8 mouse cellular contexts compared by ENCODE assay signal in the genomic region with DNA sequence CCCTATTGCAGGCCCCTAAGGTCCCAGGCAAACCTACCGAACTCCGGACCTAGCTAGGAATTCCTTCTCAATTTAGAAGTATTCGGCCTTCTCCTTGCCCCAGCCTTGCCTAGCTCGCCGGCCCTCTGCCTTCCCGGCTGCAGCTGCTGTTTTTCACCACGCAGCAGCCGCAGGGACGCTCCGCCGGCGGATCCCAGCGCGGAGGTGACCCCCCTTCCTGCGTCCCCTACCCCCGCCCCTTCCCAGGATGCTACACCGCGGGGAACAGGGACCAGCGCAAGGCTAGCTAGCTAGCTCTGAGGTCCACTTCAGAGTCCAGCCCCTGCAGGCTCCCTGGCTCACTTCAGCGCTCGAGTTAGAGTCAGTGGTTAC. TPM values are rescaled to one million over a fixed set of nuclear protein-coding genes. Genes with fewer than 3 reads are reported as not detected.
DNase-seq lines count a peak whose midpoint lies in the region; ATAC-seq and TF ChIP-seq lines count a peak whose summit lies in the region.

No protein-coding gene starts in this region.

- H3K9me3 ChIP-seq in forebrain, embryonic 16.5 days (ENCODE audit: control insufficient read depth, low read length) = no peaks in the 10 kb centered on the region
- H3K9me3 ChIP-seq in intestine, embryonic 14.5 days (ENCODE audit: control insufficient read depth, low read length) = no peaks in the 10 kb centered on the region
- no peaks in the 10 kb centered on the region for H3K9me3 ChIP-seq in liver, embryonic 15.5 days (replicated peaks)

- peak overlapping the region; percentile 10 for H3ac ChIP-seq in myocyte (ENCODE audit: control insufficient read depth, insufficient read length)

- TF ChIP-seq POLR2A in spleen, adult 2 months (IDR thresholded peaks at IDR 0.05; ENCODE audit: low read depth, low read length) = no peak
- TF ChIP-seq POLR2A in cerebellum, adult 2 months (IDR thresholded peaks at IDR 0.05; ENCODE audit: borderline replicate concordance, insufficient read depth, low read length) = no peak
- TF ChIP-seq POLR2A in myocyte (IDR thresholded peaks at IDR 0.05; ENCODE audit: insufficient read length, low read depth) = no peak

- peak overlapping the region; percentile 62 for H3K9ac ChIP-seq in forebrain, embryonic 16.5 days (replicated peaks; ENCODE audit: low read depth, low read length)
- peak overlapping the region; percentile 55 for H3K9ac ChIP-seq in intestine, embryonic 14.5 days (ENCODE audit: low read length)
- peak overlapping the region; percentile 54 for H3K9ac ChIP-seq in liver, embryonic 15.5 days

- 16% methylated on average over 21 of the region's 21 CpGs for WGBS in spleen, adult 2 months
- 4% methylated on average over 21 of the region's 21 CpGs for WGBS in cerebellum, adult 2 months
- 23% methylated on average over 20 of the region's 21 CpGs for WGBS in forebrain, embryonic 16.5 days
- WGBS in intestine, embryonic 14.5 days = 11% methylated on average over 21 of the region's 21 CpGs
- 9% methylated on average over 21 of the region's 21 CpGs for WGBS in liver, embryonic 15.5 days (ENCODE audit: insufficient replicate concordance)

- peaks cover 15% of the 10 kb centered on the region for H3K79me2 ChIP-seq in myocyte (ENCODE audit: control insufficient read depth, insufficient read depth)

- no peak for TF ChIP-seq CTCF in spleen, adult 2 months (IDR thresholded peaks at IDR 0.05; ENCODE audit: extremely low read depth, insufficient read depth, insufficient read length, insufficient replicate concordance)
- TF ChIP-seq CTCF in cerebellum, adult 2 months (IDR thresholded peaks at IDR 0.05; ENCODE audit: borderline replicate concordance, insufficient read depth, low read depth, low read length) = no peak

- DNase-seq in spleen, adult 2 months (ENCODE audit: low read depth in 1 of 2, low spot score in 2 of 2) = peak in 1 of 2 experiments; percentile 9
- no peak for DNase-seq in spleen, adult 12 weeks (ENCODE audit: low spot score)
- peak in 1 of 2 experiments; percentile 50 for DNase-seq in cerebellum, adult 2 months
- DNase-seq in intestine, embryonic 14.5 days (ENCODE audit: low spot score) = peak; percentile 78
- peak; percentile 58 for DNase-seq in thymus, postnatal 14 days

- no peaks in the 10 kb centered on the region for H3K27me3 ChIP-seq in spleen, adult 2 months (ENCODE audit: control insufficient read depth, insufficient read depth, low read length)
- no peaks in the 10 kb centered on the region for H3K27me3 ChIP-seq in cerebellum, adult 2 months (ENCODE audit: control insufficient read depth, insufficient read depth, low read length)
- H3K27me3 ChIP-seq in forebrain, embryonic 16.5 days (replicated peaks; ENCODE audit: control insufficient read depth, insufficient read depth, low read length) = peaks cover 2% of the 10 kb centered on the region
- H3K27me3 ChIP-seq in intestine, embryonic 14.5 days (replicated peaks; ENCODE audit: control insufficient read depth, insufficient read depth, low read length) = peaks cover 7% of the 10 kb centered on the region
- peaks cover 5% of the 10 kb centered on the region for H3K27me3 ChIP-seq in liver, embryonic 15.5 days
- no peaks in the 10 kb centered on the region for H3K27me3 ChIP-seq in myocyte (ENCODE audit: control insufficient read depth, insufficient read depth, insufficient read length)

- peak overlapping the region; percentile 58 for H3K4me2 ChIP-seq in forebrain, embryonic 16.5 days (ENCODE audit: low read length)
- H3K4me2 ChIP-seq in intestine, embryonic 14.5 days (ENCODE audit: low read length) = peak overlapping the region; percentile 61
- H3K4me2 ChIP-seq in liver, embryonic 15.5 days = peak overlapping the region; percentile 81
- H3K4me2 ChIP-seq in myocyte (ENCODE audit: low read depth) = peak overlapping the region; percentile 88

- H3K4me3 ChIP-seq in spleen, adult 2 months (ENCODE audit: extremely low read depth, insufficient read depth, insufficient read length) = peak overlapping the region; percentile 69
- peak overlapping the region; percentile 62 for H3K4me3 ChIP-seq in cerebellum, adult 2 months (replicated peaks; ENCODE audit: insufficient read depth, low read depth, low read length)
- peak overlapping the region; percentile 43 for H3K4me3 ChIP-seq in forebrain, embryonic 16.5 days (replicated peaks; ENCODE audit: low read length)
- peak overlapping the region; percentile 44 for H3K4me3 ChIP-seq in intestine, embryonic 14.5 days (ENCODE audit: low read depth, low read length)
- H3K4me3 ChIP-seq in liver, embryonic 15.5 days (replicated peaks) = peak overlapping the region; percentile 59
- peak overlapping the region; percentile 81 for H3K4me3 ChIP-seq in myocyte

- peaks cover 18% of the 10 kb centered on the region for H3K36me3 ChIP-seq in spleen, adult 2 months (ENCODE audit: control insufficient read depth, insufficient read depth, low read length)
- no peaks in the 10 kb centered on the region for H3K36me3 ChIP-seq in forebrain, embryonic 16.5 days (ENCODE audit: control insufficient read depth, insufficient read depth)
- H3K36me3 ChIP-seq in intestine, embryonic 14.5 days (ENCODE audit: control insufficient read depth, insufficient read depth, low read length) = no peaks in the 10 kb centered on the region
- no peaks in the 10 kb centered on the region for H3K36me3 ChIP-seq in liver, embryonic 15.5 days (replicated peaks)
- peaks cover 3% of the 10 kb centered on the region for H3K36me3 ChIP-seq in myocyte (ENCODE audit: control insufficient read depth, insufficient read depth)

- peaks cover 7% of the 10 kb centered on the region for H3K4me1 ChIP-seq in spleen, adult 2 months (ENCODE audit: control insufficient read depth, insufficient read depth, insufficient read length)
- H3K4me1 ChIP-seq in cerebellum, adult 2 months (ENCODE audit: control insufficient read depth, insufficient read depth, low read length) = 0 out of 2 replicates have a peak, but pooled peaks cover 6% of the 10 kb centered on the region
- peaks cover 6% of the 10 kb centered on the region; the same call in 1 of the 2 replicates for H3K4me1 ChIP-seq in forebrain, embryonic 16.5 days (replicated peaks; ENCODE audit: control insufficient read depth, insufficient read depth, low read length)
- no peaks in the 10 kb centered on the region for H3K4me1 ChIP-seq in intestine, embryonic 14.5 days (replicated peaks; ENCODE audit: control insufficient read depth, insufficient read depth, low read length)
- peaks cover 36% of the 10 kb centered on the region for H3K4me1 ChIP-seq in liver, embryonic 15.5 days (replicated peaks)

- ATAC-seq in forebrain, embryonic 16.5 days = peak; percentile 90
- ATAC-seq in intestine, embryonic 14.5 days (replicated peaks; ENCODE audit: low FRiP score, low TSS enrichment, low read depth) = peak; percentile 82
- ATAC-seq in liver, embryonic 15.5 days (ENCODE audit: insufficient read depth) = peak; percentile 64

- H3K27ac ChIP-seq in spleen, adult 2 months (ENCODE audit: insufficient read depth, low read length) = peak overlapping the region; percentile 96
- peak overlapping the region; percentile 82 for H3K27ac ChIP-seq in cerebellum, adult 2 months (ENCODE audit: insufficient read depth, low read length)
- H3K27ac ChIP-seq in forebrain, embryonic 16.5 days (ENCODE audit: low read length) = peak overlapping the region; percentile 66
- peak overlapping the region; percentile 83 for H3K27ac ChIP-seq in intestine, embryonic 14.5 days (ENCODE audit: low read depth)
- H3K27ac ChIP-seq in liver, embryonic 15.5 days (replicated peaks) = peak overlapping the region; percentile 65

TF ChIP-seq in myocyte, 11 proteins besides CTCF, POLR2A, EP300 and RAD21:
- TF ChIP-seq POLR2AphosphoS2 (IDR thresholded peaks at IDR 0.05; ENCODE audit: insufficient read length, low read depth) (peak; percentile 41), MYOG (IDR thresholded peaks at IDR 0.05; ENCODE audit: control insufficient read depth in 1 of 3, insufficient read depth in 1 of 3, insufficient read length in 2 of 3, low read depth in 2 of 3) (peak in 1 of 3 experiments; percentile 51), TCF12 (IDR thresholded peaks at IDR 0.05; ENCODE audit: insufficient read depth, poor library complexity, severe bottlenecking) (no peak), REST (IDR thresholded peaks at IDR 0.05; ENCODE audit: insufficient read depth, insufficient read length) (no peak), MYOD1 (IDR thresholded peaks at IDR 0.05; ENCODE audit: control insufficient read depth in 1 of 3, insufficient read length in 2 of 3, low read depth in 2 of 3) (peak in 1 of 3 experiments; percentile 35)

RNA-seq across cellular contexts. Expression of gene Tsc22d3, which starts 58.0 kb away (rescaled TPM):
- 173 and 218 TPM in 2 replicates for polyA plus RNA-seq in spleen, adult 2 months (2012; rRNA removed)
- 155 and 168 TPM in 2 replicates for polyA plus RNA-seq in cerebellum, adult 2 months (2012; rRNA removed)
- polyA plus RNA-seq in forebrain, embryonic 16.5 days (2015; fragmentation: Nextera tagmentation; extraction: Ambion mirVana) = 101 and 104 TPM in 2 replicates
- 59.0 and 67.1 TPM in 2 replicates for polyA plus RNA-seq in intestine, embryonic 14.5 days (2014; fragmentation: Nextera tagmentation; extraction: Ambion mirVana)
- polyA plus RNA-seq in liver, embryonic 15.5 days (2015; fragmentation: Nextera tagmentation; extraction: Ambion mirVana) = 18.1 and 19.9 TPM in 2 replicates
- polyA plus RNA-seq in myocyte (2012; fragmentation: generic; extraction: Trizol) = 87.0 TPM
